Mouse (Mus musculus): ENCODE data around the gene Mgat4c.
"Not testable (repeated sequence)": the region's sequence is repeated elsewhere in the genome, so short reads cannot be mapped to it uniquely, and the experiment has no call there.

Mgat4c gene

GRCm38 (mm10) chr10:102154865-102155264 lies 473.6 kb downstream of the Mgat4c start:
- no peak for DNase-seq

GRCm38 (mm10) chr10:102155853-102156252 lies 474.6 kb downstream of the Mgat4c start:
- no peak for DNase-seq

- no peak for DNase-seq
Observed at GRCm38 (mm10) chr10:102158809-102159208, 477.5 kb downstream of the Mgat4c start.

GRCm38 (mm10) chr10:102184726-102185125 lies 503.4 kb downstream of the Mgat4c start:
- DNase-seq = no peak

GRCm38 (mm10) chr10:102191646-102192045 lies 510.4 kb downstream of the Mgat4c start:
- no peak for DNase-seq

- no peak for DNase-seq
Observed at GRCm38 (mm10) chr10:102196850-102197249, 515.6 kb downstream of the Mgat4c start.

GRCm38 (mm10) chr10:102238558-102239211 lies 557.4 kb downstream of the Mgat4c start:
- no peak for DNase-seq

- no peak for DNase-seq
Observed at GRCm38 (mm10) chr10:102243897-102244296, 562.6 kb downstream of the Mgat4c start.

GRCm38 (mm10) chr10:102244601-102245000 lies 563.3 kb downstream of the Mgat4c start:
- no peak for DNase-seq

- DNase-seq = no peak
Observed at GRCm38 (mm10) chr10:102245269-102245668, 564.0 kb downstream of the Mgat4c start.

GRCm38 (mm10) chr10:102308892-102309479 lies 627.7 kb downstream of the Mgat4c start:
- DNase-seq = no peak

GRCm38 (mm10) chr10:102365685-102366381 lies 684.5 kb downstream of the Mgat4c start:
- no peak for DNase-seq

- DNase-seq = no peak
Observed at GRCm38 (mm10) chr10:102370576-102370975, 689.3 kb downstream of the Mgat4c start.

- no peak for DNase-seq
Observed at GRCm38 (mm10) chr10:102372111-102372510, 690.8 kb downstream of the Mgat4c start.

GRCm38 (mm10) chr10:102374061-102374460 lies 692.8 kb downstream of the Mgat4c start:
- no peak for DNase-seq

GRCm38 (mm10) chr10:102377377-102377776 lies 696.1 kb downstream of the Mgat4c start:
- DNase-seq = no peak

- DNase-seq = no peak
Observed at GRCm38 (mm10) chr10:102389223-102389622, 707.9 kb downstream of the Mgat4c start.

- DNase-seq = no peak
Observed at GRCm38 (mm10) chr10:102417654-102418272, 736.5 kb downstream of the Mgat4c start.

- peak; percentile 19 for DNase-seq
Observed at GRCm38 (mm10) chr10:102435048-102435447, 753.8 kb downstream of the Mgat4c start.

- not testable (repeated sequence) for DNase-seq
Observed at GRCm38 (mm10) chr10:102435467-102435866, 754.2 kb downstream of the Mgat4c start.

Data from kidney, adult 9 months (tissue).